ENCODE assay signal across 7 mouse cellular contexts in the genomic region with DNA sequence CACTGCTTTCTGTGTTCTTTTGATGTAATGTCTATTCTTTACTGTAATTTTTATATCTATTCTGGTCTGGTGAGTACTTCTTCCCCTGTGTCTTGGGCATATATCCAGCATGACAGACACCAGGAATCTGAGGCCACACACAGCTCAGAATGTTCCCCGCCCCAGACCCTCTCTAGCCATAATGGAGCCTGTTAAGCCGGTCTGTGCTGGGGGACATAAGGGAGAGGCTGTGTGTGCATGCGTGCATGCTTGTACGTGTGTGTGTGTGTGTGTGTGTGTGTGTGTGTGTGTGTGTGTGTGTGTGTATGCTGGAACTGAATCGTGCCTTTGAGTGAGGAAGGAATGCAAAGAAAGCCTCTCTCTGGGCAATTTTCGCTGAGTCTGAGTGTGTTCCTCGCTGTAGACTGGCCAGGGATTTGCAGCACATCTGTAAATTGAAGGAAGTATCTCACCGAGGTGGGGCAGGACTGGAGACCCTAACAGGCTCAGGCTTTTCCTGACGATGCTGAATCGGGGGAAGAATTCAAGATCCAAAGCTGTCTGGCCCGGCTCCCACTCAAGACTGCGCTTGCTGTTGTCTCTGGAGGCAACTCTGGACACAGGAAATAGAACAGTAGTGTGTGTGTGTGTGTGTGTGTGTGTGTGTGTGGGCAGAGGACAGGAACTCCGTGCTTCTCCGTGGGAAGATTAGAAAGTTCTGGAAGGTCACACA. TPM values are rescaled to one million over a fixed set of nuclear protein-coding genes. Genes with fewer than 3 reads are reported as not detected.
DNase-seq lines count a peak whose midpoint lies in the region; ATAC-seq lines count a peak whose summit lies in the region.

No protein-coding gene starts in this region.

- DNase-seq in midbrain, embryonic 11.5 days (ENCODE audit: low spot score, missing footprints) = no peak
- DNase-seq in heart, embryonic 10.5 days (ENCODE audit: low spot score) = no peak
- peak; percentile 86 for DNase-seq in kidney, postnatal 14 days
- no peak for DNase-seq in frontal cortex, postnatal 25 days (ENCODE audit: low spot score in 2 of 2)
- DNase-seq in cerebellum, adult 8-10 months = no peak

- WGBS in midbrain, embryonic 15.5 days = 61% methylated on average over 14 of the region's 14 CpGs
- 74% methylated on average over 14 of the region's 14 CpGs for WGBS in midbrain, embryonic 11.5 days
- WGBS in heart, embryonic 10.5 days = 51% methylated on average over 14 of the region's 14 CpGs
- WGBS in stomach, embryonic 15.5 days = 17% methylated on average over 14 of the region's 14 CpGs

- H3K9ac ChIP-seq in midbrain, embryonic 15.5 days = no peak overlapping the region
- no peak overlapping the region for H3K9ac ChIP-seq in midbrain, embryonic 11.5 days (ENCODE audit: low read length)
- H3K9ac ChIP-seq in stomach, embryonic 15.5 days = no peak overlapping the region

- 0 out of 2 replicates have a peak, but pooled peaks have one; percentile 37 for ATAC-seq in midbrain, embryonic 15.5 days (replicated peaks)
- no peak for ATAC-seq in midbrain, embryonic 11.5 days (ENCODE audit: low FRiP score)
- ATAC-seq in stomach, embryonic 15.5 days (ENCODE audit: insufficient read depth, low FRiP score, low read depth) = peak; percentile 74

- no peaks in the 10 kb centered on the region for H3K27me3 ChIP-seq in midbrain, embryonic 15.5 days (replicated peaks)
- no peaks in the 10 kb centered on the region for H3K27me3 ChIP-seq in midbrain, embryonic 11.5 days (ENCODE audit: control insufficient read depth, insufficient read depth, low read length)
- no peaks in the 10 kb centered on the region for H3K27me3 ChIP-seq in heart, embryonic 10.5 days (ENCODE audit: insufficient read depth, poor library complexity, severe bottlenecking)
- no peaks in the 10 kb centered on the region for H3K27me3 ChIP-seq in stomach, embryonic 15.5 days (replicated peaks)

- no peaks in the 10 kb centered on the region for H3K36me3 ChIP-seq in midbrain, embryonic 15.5 days (replicated peaks)
- no peaks in the 10 kb centered on the region for H3K36me3 ChIP-seq in midbrain, embryonic 11.5 days (ENCODE audit: control insufficient read depth, insufficient read depth, low read length)
- H3K36me3 ChIP-seq in heart, embryonic 10.5 days = no peaks in the 10 kb centered on the region
- no peaks in the 10 kb centered on the region for H3K36me3 ChIP-seq in stomach, embryonic 15.5 days

- H3K9me3 ChIP-seq in midbrain, embryonic 15.5 days = no peaks in the 10 kb centered on the region
- H3K9me3 ChIP-seq in midbrain, embryonic 11.5 days (ENCODE audit: control insufficient read depth, low read length) = no peaks in the 10 kb centered on the region
- no peaks in the 10 kb centered on the region for H3K9me3 ChIP-seq in heart, embryonic 10.5 days
- no peaks in the 10 kb centered on the region for H3K9me3 ChIP-seq in stomach, embryonic 15.5 days

- no peak overlapping the region for H3K4me2 ChIP-seq in midbrain, embryonic 15.5 days
- no peak overlapping the region for H3K4me2 ChIP-seq in midbrain, embryonic 11.5 days
- peak overlapping the region; percentile 21; the same call in 1 of the 2 replicates for H3K4me2 ChIP-seq in stomach, embryonic 15.5 days

- H3K4me1 ChIP-seq in midbrain, embryonic 15.5 days = peaks cover 8% of the 10 kb centered on the region
- H3K4me1 ChIP-seq in midbrain, embryonic 11.5 days (ENCODE audit: control insufficient read depth, insufficient read depth, low read length) = 0 out of 2 replicates have a peak, but pooled peaks cover 4% of the 10 kb centered on the region
- H3K4me1 ChIP-seq in heart, embryonic 10.5 days = peaks cover 37% of the 10 kb centered on the region
- H3K4me1 ChIP-seq in stomach, embryonic 15.5 days = peaks cover 31% of the 10 kb centered on the region

- H3K4me3 ChIP-seq in midbrain, embryonic 15.5 days = no peak overlapping the region
- no peak overlapping the region for H3K4me3 ChIP-seq in midbrain, embryonic 11.5 days (ENCODE audit: low read depth, low read length)
- no peak overlapping the region for H3K4me3 ChIP-seq in heart, embryonic 10.5 days
- H3K4me3 ChIP-seq in stomach, embryonic 15.5 days (replicated peaks) = no peak overlapping the region

- H3K27ac ChIP-seq in midbrain, embryonic 15.5 days = 0 out of 2 replicates have a peak overlapping the region, but pooled peaks have one; percentile 11
- H3K27ac ChIP-seq in midbrain, embryonic 11.5 days (ENCODE audit: low read depth, low read length) = no peak overlapping the region
- peak overlapping the region; percentile 36 for H3K27ac ChIP-seq in heart, embryonic 10.5 days
- peak overlapping the region; percentile 87 for H3K27ac ChIP-seq in stomach, embryonic 15.5 days

RNA-seq across cellular contexts. Expression of a gene that starts 30.6 kb away (rescaled TPM):
- 22.8 and 28.7 TPM in 2 replicates for polyA plus RNA-seq in midbrain, embryonic 15.5 days (2015; fragmentation: Nextera tagmentation; extraction: Ambion mirVana)
- polyA plus RNA-seq in midbrain, embryonic 11.5 days (2014; fragmentation: Nextera tagmentation; extraction: Ambion mirVana) = 18.4 and 20.9 TPM in 2 replicates
- polyA plus RNA-seq in heart, embryonic 10.5 days (2016; fragmentation: Nextera tagmentation; extraction: Ambion mirVana) = 32.8 and 34.9 TPM in 2 replicates
- polyA plus RNA-seq in stomach, embryonic 15.5 days (2015; fragmentation: Nextera tagmentation; extraction: Ambion mirVana) = 32.7 and 40.2 TPM in 2 replicates

RNA-seq across cellular contexts. Expression of a gene that starts 46.0 kb away (rescaled TPM):
- polyA plus RNA-seq in midbrain, embryonic 15.5 days (2015; fragmentation: Nextera tagmentation; extraction: Ambion mirVana) = 18.1 and 18.4 TPM in 2 replicates
- 17.2 and 19.0 TPM in 2 replicates for polyA plus RNA-seq in midbrain, embryonic 11.5 days (2014; fragmentation: Nextera tagmentation; extraction: Ambion mirVana)
- polyA plus RNA-seq in heart, embryonic 10.5 days (2016; fragmentation: Nextera tagmentation; extraction: Ambion mirVana) = 18.0 and 23.1 TPM in 2 replicates
- 14.6 and 17.3 TPM in 2 replicates for polyA plus RNA-seq in stomach, embryonic 15.5 days (2015; fragmentation: Nextera tagmentation; extraction: Ambion mirVana)
